Mouse (Mus musculus) kidney, postnatal 25 days (tissue): ENCODE data around the gene Snrpa.
A peak's percentile ranks its signal among the peaks of the same experiment; 100 is the strongest.

Experiments
- DNase-seq, 2 experiments: peaks; one replicate each; pipeline ENCODE4 v3.0.0; 2021; ENCODE audit warnings: mixed read lengths in 2 of 2

Snrpa gene

DNA sequence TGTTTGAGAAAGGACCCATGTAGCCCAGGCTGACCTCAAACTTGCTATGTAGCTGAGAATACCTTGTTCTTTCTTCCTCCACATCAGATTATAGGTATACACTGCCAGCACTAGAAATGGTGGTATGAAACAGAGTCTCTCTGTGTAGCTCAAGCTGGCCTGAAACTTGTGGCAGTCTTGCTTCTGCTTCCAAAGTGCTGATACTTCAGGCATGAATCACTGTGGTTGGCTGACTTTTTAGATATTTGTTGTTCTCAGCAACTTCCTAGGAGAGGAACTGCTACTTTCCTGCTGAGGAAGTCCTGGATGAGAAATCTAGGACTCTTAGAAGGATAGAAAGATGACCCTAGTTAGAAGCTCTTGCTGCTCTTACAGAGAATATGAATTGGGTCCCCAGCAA is 2.3 kb upstream of the Snrpa start:
- no peak for DNase-seq

DNA sequence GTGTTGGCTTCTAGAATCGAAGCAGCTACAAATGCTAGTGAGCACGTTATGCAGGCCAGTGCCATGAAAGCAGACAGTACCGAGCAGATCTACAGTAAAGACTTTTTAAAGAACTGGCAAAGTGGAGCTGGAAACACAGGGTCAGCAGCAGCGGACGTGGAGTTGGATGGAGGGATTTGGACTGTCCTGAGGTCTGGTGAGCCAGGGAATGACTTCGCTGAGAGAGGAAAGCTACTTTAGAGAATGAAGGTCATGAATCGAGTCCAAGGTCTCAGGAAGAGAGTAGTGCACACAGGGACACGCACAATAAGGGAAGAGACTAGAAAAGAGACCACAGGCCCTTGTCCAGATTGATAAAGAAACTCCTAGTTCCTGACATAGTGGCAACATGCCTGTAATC is 1.6 kb upstream of the Snrpa start:
- no peak for DNase-seq

DNA sequence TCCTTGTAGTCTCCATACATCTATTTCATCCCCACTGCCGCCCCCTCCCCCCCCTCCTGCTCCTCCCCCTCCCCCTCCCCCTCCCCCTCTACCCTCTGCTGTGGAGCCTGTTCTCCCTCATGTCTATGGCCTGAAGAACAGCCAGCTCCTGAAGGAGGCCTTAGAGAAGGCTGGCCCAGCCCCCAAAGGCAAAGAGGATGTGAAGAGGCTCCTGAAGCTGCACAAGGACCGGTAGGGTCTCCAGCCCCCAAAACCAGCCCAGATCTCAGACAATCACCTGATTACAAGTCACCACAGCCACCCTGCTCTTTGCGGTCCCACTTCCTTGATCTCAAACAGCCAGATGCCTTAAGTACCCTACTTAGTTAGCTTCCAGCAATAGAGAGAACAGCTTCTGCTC is 1.1 kb upstream of the Snrpa start:
- no peak for DNase-seq

DNA sequence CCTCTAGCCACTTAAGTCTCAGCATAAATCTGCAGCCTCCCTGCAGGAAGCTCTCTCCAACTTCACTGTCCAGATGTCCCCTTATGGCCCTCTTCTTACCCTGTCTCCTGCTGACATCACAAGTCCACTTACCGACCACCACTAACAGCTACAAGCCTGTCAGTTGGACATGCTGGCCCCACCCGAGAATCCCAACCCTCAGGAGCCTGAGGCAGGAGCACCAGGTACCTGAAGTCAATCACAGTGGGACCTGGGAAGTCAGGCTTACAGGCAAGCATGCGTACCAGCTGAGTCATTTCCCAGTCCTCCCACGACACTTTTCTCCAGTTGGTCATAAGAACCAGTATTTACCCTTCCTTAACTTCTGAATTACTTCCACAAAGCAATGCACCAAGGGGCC is 2.3 kb downstream of the Snrpa start:
- DNase-seq, result no peak

DNA sequence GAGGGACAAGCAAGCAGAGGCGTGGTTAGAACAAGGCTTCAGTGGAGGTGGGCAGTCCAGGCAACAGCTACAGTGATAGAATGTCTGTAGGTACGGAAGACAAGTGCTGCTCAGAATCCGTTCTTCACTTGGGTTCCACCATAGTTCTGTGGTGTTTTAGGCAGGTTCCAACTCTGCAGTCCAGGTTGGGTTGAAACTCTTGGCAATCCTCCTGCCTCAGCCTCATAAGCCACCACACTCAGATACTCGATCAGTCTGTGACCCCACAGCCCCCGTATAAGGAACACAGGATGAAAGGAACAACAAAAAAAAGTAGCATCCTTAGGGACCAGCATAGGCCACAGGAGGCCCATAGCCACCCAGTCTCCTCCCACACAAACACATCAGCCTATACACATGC is 3.6 kb downstream of the Snrpa start:
- DNase-seq, result no peak

DNA sequence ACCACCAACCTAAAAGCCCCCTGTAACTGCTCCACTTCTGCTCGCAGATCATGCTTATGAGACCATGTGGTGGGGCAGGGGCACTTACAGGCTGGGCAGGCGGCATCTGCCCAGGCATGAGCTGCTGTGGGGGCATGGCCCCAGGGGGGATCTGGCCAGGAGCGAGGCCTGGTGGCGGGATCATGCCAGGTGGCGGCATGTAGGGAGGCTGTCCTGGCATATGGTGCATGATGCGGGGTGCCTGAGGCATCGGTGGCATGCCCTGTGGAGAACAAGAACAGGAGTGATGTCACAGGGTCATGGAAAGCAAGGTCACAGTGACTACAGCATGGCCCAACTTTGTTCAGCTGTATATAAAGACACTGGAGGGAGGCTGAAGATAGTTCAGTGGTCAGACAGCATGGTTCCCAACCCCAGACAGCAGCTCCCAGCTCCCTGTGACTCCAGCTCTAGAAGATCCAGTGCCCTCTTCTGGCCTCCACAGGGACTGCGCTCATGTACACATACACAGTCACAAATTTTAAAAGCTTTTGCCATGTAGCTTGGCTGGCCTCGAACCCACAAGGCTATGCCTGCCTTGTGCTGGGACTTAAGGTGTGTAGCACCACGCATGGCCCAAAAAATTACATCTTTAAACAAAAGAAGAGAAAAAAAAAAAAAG is 6.7 kb downstream of the Snrpa start:
- peak in 1 of 2 experiments; percentile 25 for DNase-seq

DNA sequence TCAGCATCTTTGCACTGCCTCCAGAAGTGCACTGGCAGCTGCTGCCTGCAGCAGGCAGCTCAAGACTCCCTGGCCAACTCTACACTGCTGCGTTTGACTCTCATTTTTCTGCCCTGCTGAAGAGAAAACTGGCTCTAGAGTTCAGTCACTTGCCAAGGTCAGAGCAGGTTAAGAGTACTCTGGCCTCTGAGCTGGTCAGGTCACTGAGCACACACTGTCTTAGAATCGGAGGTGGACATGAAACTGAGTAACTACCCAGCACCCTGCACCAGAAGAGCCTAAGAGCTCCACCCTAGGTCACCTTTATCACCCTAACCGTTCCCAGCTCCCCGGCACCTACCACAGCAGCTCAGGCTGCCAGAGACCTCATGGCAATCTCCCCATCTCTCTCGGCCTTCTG is 10.1 kb downstream of the Snrpa start:
- peak in 1 of 2 experiments; percentile 49 for DNase-seq

DNA sequence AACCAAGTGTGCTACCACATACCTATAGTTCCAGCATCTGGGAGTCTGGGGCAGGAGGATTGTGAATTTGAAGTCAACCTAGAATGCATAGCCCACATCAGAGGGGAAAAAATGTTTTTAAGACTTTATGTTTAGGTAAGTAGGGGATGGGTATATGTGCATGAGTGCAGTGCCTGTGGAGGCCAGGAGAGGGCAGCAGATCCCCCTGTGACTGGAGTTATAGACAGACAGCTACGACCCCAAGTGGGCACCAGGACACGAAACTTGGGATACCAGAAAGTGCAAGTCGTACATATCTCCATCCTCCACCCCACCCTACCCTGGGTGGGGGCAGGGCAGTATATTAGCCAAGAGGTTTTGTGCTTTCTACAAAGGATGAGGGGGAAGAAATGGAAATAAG is 11.1 kb downstream of the Snrpa start:
- DNase-seq, result peak; percentile 44 to 47

DNA sequence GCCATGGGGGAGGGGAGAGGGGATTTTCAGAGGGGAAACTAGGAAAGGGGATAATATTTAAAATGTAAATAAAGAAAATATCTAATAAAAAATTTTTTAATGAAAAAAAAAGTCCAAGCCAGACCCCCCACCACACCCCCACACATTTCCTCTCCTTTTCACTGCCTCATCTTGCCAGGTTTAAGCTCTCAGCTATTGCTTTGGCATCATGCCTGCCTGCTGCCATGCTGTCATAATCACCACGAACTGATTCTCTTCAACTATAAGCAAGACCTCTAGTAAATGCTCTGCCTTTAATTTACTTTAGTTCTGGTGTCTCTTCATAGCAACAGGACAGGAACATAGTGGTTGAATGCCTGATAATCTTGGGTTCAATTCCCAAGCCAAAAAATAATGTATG is 13.6 kb downstream of the Snrpa start:
- DNase-seq, result no peak

DNA sequence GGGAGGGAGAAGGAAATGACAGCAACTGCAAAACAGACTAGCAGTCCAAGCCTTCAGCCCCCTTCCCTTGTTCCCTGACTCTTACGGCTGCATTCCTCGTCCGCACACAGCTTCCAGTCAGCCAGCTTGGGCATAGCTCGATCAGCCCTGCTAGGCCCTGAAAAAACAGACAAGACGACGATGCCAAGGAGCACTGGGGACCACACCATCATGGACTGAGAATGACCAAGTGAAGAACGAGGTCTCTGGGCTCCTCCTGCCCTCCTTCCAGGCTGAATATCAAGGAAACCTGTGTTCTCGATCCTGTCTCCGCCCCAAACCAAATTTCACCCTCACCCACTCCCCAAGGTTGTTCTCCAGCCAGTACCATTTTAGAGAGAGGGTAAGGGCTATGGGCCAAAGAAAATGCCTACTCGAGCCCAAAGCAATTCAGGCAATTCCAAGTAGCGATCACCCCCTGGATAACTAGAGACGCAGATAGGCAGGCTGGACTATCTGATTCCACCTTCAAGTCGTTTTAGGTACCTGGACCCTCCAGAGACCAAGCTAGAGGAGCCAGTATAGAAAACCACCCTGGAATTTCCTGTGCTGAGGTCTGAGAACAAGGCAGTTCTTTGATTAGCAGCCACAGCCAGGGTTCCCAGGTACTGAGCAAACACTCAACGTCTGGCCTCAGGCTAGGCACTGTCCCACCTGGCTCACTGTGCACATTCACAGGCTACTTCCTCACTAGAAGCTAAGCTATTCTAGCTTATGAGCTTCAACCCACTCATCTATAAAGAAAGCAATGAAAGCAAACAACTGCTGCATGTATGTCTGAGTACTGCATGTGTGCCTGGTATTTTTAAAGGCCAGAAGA is 15.0 kb downstream of the Snrpa start, which contains the start of the genes Gm21983 and Mia:
Gene Gm21983, minus strand, starts transcription at position 250 of the 859 bp plus-strand sequence.
Gene Mia, minus strand, starts transcription at position 321 of the 859 bp plus-strand sequence.
- no peak for DNase-seq

DNA sequence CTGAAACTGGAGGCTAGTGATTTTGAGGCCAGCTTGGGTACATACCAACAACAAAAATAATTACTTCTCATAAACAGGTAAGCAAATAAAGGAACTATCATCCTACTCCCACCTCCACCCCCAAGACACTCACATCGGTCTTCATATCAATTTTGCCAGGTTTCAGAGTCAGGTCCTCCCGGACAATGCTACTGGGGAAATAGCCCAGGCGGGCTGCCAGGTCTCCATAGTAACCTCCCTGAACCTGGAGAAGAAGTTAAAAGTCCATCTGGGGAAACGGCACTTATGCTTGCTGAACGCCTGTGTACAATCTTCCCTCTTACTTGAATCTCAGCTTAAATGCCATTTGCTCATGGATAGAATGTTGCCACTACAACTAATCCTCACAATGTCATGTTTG is 16.0 kb downstream of the Snrpa start:
- peak; percentile 93 for DNase-seq

DNA sequence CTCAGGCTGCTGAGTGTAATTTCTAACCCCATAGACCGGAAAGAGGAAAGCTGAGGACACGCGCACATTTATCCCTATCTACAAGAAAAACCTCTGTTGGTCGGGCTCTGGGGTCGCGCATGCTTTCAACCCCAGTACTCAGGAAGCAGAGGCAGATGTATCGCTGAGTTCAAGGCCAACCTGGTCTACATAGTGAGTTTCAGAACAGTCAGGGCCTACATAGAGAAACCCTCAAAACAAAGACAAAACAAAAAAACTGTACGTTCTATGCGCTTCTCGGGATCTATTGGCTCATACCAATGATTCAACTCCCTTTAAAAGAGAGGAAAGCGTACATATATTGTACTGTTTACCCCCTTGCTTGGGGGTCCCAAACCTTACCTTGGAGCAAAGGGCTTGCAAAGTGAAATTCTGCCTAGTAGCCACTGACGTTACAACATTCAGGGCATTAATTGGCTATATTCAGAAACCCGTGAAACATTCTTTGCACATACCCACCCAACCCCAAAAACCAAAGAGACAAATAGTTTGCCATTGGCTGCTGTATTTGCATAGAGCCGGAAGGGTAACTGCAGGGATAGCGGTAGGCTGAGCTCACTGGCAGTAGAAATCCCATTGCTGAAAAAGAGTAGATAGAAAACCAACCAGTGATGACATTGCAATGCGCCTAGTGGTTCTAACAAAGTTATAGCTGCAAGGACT is 16.7 kb downstream of the Snrpa start:
- no peak for DNase-seq

DNA sequence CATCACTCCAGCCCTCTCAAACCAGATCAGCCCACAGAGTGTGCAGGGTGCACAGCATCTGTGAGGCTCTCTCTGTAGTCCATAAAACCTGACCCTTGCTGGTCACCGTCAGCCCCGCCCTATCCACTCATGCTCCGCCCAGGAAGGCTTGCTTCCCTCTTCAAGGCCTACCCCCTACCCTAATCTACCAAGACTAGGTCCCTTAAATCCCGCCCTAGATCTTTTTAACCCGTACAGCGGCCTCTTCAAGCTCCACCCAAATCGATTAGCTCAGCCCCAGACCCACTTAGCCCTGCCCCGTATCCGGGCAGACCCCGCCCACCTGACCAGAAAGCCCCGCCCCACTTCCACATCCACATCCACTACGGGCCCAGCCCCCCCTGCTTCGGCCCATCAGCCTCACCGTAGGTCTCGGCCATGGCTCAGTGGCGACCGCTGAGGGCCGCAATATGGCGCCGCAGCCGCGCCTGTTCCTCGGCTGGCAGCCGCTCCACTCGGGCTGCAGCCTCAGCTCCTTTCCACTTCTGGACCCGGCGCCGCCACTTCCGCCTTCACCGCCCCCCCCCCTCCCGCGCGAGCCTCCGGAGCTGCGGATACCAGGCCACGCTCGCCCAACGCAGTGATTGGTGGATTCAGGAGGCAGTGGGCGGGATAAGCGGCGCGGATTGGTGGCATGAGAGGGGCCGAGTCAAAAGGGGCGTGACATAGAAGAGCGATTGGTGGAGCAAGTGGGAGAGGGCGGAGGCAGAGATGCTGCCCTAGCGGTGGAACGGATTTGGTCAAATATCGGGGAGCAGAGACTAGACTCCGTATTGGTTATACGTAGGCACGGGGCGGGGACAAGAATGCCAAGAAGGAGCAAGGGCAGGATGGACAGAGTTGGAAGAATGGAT is 17.5 kb downstream of the Snrpa start, which contains the start of gene Rab4b:
Gene Rab4b, minus strand, starts transcription at position 573 of the 893 bp plus-strand sequence.
- peak; percentile 100 for DNase-seq

DNA sequence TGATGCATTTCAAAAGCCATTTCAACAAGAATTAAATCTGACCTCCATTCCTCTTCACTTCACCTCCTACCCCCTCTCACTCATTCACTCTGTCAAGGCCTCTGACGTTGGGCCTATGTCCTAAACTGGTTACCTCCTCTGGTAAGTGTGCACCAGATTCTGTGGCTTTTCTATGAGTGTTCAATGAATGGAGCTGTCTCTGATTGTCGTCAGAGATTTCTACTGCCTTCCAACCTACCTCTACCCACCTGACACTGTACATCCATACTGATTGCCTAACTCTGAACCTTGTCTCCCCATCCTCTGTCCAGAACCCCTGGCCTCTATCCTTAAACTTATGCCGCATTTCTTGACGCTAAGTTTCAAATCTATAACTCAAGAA is 18.1 kb downstream of the Snrpa start:
- no peak for DNase-seq

DNA sequence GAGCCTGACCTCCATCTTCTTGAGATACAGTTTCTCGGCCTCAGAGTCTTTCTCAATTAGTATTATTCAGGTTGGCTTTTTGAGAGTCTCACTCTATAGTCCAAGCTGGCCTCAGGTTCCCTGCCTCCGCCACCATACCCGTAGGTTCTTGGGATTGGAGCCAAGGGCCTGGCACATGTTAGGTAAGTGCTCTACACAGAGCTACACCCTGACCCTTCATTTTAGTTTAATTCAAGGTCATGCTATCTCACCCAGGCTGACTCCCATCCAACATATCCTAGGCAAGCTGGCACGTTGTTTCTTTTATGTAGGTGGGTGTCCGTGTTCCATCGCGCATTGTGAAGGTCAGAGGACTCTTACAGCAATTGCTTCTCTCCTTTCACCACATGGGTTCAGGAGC is 21.2 kb downstream of the Snrpa start:
- DNase-seq, result no peak

DNA sequence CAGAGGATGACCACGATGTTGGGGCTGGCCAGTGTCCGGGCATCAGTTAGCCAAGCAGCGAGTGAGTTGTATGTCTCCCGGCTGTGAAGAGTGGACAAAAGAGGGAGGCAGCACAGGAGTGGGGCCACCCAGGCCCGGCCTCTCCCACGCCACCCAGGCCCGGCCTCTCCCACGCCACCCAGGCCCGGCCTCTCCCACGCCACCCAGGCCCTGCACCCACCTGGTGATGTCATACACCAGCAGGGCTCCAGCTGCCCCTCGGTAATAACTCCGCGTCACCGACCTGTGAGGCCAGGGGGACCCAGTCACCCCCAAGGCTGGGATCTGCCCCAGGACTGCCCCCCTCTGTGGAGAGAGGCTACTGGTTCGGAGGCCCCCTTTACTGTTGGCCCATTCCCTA is 21.6 kb downstream of the Snrpa start:
- no peak for DNase-seq

DNA sequence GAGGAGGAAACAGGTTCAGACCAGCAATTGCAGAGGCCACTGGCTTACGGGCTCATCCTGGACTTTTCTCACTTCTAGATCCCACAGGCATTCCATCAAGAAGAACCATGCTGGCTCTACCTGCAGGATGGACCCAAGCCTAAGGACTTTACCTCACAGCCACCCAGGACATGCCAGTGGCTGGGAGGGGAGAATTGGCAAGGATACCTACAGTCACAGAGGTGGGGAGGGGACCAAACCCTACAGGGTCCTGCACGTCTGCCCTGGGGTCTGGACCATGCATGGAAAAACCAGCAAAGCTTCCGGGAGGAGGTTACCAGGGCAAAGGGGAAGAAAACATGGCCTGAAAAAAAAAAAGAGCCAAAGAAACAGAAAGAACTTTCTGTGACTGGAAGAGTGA is 25.1 kb downstream of the Snrpa start:
- no peak for DNase-seq

DNA sequence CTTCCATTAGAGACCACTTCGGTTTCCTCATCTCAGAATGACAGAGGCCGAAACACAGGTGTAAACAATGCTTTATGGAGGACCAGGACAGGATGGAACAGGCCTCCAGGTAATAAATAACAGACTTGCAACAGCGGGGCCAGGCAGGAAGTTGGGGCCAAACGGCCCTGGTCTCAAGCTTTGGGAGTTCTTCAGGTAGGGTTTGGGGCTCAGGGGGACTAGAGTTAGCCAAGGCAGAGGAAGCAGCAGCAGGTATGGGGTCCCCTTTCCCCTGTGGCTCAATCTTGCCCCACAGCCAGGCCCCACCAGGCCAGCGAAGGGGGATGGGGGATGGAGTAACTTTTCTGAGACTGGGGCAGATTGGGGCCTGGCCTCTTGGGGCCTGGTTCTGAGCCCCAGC is 27.7 kb downstream of the Snrpa start:
- peak in 1 of 2 experiments; percentile 61 for DNase-seq

DNA sequence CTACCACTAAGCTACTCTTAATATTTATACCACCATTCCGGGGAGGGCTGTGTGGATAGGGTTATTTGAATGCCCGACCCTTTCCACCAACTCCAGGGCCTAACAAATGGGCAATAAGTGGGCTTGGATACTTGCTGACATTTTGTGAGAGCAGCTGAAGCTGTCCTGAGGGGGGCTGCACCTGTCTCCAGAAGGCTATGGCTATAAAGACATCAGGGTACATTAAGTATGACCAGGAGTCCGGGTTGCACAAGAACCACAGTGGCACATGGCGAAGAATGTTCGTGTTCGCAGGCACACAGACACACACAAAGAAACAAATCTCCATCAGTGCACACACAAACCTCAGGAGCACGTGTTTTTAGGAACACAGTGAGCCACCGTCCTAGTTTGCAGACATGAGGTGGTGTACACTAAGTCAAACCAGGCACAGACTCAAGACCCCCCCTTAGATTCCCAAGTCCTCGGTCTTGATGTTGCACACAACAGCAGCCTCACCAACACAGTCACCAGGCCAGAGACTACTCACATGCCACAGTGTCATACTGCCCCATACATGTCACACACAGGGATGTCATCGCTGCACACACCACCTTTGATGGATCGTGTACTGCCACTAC is 28.5 kb downstream of the Snrpa start:
- peak in 1 of 2 experiments; percentile 44 for DNase-seq

DNA sequence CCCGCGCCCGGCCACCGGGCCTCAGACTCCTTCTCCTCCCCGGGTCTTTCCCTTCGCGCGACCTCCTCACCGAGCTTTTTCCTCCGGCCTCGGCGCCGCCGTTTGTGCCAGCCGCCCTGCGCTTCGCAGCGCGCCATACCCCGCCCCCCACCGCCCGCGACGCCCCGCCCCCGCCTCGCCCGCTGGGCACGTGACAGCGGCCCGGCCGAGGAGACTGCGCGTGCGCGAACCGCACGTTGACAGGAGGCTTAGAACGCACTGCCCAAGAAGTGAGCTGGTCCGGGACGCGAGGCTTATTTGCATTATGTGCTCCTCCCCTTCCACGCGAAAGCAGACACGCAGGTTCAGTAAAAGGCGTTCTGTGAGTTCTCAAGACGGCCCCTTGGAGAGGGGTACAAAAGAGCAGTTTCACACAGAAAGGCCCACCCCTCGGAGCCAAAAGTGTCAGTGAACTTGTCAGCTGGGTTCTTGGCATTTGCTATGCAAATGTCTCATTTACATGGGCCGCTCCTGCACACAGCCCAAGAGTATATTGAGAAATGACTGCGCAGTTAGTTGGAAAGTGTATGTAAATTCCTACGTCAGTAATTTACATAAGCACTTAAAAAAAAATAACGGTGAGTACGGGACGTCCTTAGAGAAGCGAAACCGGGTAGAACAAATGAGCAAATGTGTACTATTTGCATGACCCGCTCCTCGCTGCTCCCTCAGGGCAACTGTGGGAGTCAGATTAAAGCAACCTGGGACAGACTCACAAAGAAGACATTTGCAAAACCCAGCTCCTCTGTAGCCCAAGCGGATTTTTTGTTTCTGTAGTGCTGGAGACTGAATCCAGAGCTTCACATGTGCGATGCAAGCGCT is 29.2 kb downstream of the Snrpa start, which contains the start of gene Egln2:
Gene Egln2, minus strand, starts transcription at position 189 of the 861 bp plus-strand sequence.
- peak; percentile 97 to 98 for DNase-seq

DNA sequence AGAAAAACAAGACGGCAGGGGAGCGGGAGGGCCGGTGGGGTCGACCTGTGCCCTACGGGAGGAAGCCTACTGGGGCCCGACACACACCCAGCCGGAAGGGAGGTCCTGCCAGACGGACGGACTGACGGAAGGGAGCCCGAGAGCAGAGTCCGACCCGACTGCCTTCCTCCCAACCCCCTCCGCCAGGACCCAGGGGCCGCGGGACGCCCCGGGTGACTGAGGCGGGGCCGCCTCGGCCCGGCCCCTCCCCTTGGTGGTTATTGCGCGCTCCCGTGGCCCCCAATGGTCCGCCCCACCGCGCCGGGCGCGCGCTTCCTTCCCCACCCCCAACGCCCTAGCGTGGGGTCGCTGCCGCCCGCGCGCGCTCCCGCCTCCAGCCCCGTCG is 29.9 kb downstream of the Snrpa start:
- peak; percentile 91 to 97 for DNase-seq
